Mouse (Mus musculus) brain, embryonic 18.5 days (tissue): ENCODE data around the gene Cacng6.
A peak's percentile ranks its signal among the peaks of the same experiment; 100 is the strongest.
"Not testable (repeated sequence)": the region's sequence is repeated elsewhere in the genome, so short reads cannot be mapped to it uniquely, and the experiment has no call there.

Experiments
- DNase-seq: peaks from one replicate; pipeline ENCODE4 v3.0.0-alpha.2; 2012; ENCODE audit warnings: low read depth, low spot score

Cacng6 gene

GRCm38 (mm10) chr7:3423895-3424294 lies at the start of gene Cacng6:
Gene Cacng6, plus strand, starts transcription at chr7:3424195.
- no peak for DNase-seq

DNA sequence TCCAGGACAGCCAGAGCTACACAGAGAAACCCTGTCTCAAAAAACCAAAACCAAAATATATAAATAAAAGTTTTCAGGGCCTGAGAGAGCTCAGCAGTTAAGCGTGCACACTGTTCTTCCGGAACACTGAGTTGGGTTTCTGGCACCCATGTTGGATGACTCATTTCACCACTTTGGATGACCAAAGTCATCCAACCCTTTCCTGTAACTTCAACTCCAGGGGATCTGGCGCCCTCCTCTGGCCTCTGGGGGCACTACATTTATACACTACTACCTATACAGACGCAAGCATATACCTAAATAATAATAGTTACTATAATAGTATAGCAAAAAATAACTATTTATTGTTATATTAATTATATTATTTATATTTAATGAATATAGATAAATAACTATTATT lies 47.2 kb upstream of the Cacng6 start:
- DNase-seq: no peak

GRCm38 (mm10) chr7:3382123-3382522 lies 41.9 kb upstream of the Cacng6 start:
- DNase-seq: no peak

DNA sequence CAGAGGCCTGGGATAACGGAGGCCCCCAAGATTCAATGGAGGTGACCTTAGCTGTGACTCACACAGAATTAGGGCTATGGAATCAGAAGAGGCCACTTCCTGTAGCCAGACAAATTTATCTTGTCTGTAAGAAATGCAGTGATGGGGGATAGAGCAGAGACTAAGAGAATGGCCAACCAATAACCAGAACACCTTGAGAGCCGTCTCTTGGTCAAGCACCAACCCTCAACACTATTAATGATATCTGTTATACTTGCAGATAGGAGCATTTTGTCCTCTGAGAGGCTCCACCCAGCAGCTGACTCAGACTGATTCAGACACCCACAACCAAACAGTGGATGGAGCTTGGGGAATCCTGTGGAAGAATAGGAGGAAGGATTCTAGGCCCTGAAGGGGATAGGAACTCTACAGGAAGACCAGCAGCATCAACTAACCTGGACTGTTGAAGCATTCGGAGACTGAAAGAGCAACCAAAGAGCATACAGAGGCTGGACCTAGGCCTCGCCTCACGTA lies 39.1 kb upstream of the Cacng6 start:
- no peak for DNase-seq

DNA sequence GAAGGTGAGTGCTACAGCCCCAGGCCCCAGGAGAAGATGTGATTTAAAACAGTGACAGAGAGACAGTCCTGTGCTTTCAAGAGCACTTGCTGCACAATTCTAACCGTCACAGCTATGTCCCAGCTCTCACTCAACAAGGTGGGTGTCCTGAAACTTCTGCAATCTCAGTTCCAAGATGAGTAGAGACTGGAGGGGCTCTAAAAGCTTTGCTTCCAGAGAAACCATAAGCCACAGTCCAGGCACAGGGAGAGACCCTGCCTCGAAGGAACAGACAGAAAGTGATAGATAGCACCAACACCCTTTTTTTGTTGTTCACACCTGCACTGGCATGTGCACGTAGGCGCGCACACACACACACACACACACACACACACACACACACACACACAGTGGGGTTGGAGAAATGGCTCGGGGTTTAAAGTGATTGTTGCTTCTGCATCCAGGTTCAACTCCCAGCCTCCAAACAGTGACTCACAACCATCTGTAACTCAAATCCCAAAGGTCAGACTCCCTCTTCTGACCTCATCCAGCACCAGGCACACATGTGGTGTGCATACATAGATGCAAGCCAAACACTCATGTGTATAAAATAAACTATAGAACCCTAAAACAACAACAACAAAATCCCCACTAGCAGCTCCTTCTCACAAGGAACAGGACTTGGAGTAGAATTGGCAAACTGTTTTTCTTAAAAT lies 37.8 kb upstream of the Cacng6 start:
- no peak for DNase-seq

DNA sequence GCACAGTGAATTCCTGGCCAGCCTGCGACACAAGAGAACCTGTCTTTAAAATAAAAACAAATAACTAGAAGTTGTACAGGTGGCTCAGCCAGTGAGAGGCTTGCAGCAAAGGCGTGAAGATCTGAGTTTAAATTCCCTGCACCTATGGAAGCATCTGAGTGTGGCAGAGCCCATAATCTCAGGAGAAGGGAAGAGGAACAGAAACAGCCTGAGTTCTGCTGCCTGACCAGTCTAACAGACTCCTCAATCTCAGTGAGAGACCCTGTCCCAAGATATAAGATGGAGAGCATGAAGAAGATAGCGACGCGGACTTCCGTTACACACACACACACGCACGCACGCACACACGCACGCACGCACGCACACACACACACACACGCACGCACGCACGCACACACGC lies 36.2 kb upstream of the Cacng6 start:
- no peak for DNase-seq

DNA sequence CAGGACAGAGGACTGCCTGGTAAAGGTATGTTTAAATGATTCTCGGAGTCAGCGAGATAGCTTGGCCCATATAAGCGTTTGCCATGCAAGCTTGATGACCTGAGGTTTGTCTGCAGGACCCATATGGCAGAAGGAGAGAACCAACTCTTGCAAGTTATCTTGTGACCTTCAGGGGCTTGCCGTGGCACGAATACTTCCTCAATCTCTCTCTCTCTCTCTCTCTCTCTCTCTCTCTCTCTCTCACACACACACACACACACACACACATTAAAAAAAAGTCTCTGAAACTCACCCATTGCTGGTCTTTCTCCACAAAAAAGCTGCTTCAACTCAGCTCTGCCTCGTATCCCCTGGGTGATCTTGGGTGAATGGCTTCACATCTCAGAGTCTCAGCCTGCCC lies 35.1 kb upstream of the Cacng6 start:
- no peak for DNase-seq

DNA sequence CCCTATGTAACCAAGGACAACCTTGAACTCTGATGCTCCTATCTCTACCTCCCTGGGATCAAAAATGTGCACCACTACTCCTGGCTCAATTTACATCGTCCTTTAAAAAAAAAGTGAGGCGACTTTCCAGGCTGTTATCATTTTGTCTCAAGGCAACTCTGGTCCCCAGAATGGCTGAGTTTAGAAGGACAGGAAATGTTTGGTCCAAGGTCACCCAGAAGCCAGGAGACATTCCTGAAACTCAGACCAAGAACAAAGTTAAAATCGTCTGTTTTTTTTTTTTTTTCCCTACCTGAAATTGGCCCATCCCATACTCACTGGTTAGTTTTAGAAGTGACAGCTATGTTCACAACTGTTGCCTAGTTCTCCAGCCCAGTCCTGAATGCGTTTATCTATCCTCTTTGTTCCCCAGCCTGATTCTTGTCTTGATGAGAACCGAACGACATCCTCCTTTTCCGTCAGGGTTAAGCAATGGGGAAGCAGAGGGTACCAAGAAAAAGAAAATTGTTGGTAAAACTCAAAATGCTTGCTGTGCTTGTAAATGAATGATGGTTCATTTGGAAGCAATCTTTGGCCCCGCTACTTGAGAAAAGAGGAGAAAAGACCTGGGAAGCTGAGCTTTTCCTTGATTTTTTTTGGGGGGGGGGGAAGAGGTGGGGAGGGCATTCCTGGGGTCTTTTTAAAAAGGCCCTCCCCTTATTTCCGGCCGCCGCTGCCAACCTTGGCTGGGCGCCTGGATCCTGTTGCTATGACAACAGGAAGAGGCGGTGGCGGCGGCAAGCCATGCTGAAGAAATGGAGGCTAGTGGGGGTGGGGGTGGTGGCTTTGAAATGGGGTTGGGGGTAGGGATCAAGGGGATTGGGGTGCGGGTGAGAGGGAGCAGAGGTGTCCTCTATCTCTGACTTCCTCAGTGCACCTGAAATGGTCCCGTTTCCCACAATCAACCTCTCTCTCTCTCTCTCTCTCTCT lies 34.3 kb upstream of the Cacng6 start:
- peak; percentile 64 for DNase-seq

GRCm38 (mm10) chr7:3390413-3391080 lies 33.4 kb upstream of the Cacng6 start, which contains the start of gene Cacng8:
Gene Cacng8, plus strand, starts transcription at chr7:3390683.
- no peak for DNase-seq

GRCm38 (mm10) chr7:3391081-3391451 lies 32.9 kb upstream of the Cacng6 start:
- DNase-seq: no peak

- no peak for DNase-seq
These were observed 32.2 kb upstream of the Cacng6 start for GRCm38 (mm10) chr7:3391809-3392208.

DNA sequence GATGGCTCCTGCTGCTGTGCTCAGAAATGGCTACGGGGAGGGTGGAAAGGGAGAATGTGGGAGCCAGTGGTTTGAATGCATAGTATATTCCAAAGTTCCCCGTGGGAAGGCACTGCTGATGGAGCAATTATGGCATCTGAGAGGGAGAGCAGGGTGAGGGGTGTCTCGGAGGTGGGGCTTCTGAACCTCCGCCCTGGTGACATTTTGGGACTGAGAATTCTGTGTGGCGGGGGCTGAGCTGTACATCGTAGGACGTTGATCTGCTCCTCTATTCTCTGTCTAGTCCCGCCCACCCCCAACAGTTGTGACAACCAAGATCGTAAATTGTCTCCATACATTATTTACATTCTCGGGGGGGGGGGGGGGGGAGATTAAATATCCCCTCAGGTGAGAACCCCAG lies 26.6 kb upstream of the Cacng6 start:
- DNase-seq: no peak

DNA sequence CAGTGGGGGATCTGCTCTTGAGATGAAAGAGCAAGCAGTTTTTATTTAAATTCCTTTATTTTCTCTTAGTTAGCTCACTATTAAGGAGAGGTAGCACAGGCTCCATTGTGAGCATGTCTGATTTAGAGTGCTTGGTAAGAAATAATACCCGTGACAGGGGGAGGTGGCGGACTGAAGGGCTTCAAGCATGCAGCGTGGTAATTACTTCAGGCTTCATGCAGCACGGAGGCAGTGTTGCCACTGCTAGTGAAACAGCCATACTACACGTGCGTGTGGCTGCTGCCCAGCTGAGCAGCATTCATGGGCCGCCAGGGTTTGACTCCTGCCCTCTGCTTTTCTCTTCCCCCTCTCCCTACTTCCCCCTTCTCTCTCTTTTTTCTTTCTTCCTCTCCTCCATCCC lies 26.2 kb upstream of the Cacng6 start:
- no peak for DNase-seq

DNA sequence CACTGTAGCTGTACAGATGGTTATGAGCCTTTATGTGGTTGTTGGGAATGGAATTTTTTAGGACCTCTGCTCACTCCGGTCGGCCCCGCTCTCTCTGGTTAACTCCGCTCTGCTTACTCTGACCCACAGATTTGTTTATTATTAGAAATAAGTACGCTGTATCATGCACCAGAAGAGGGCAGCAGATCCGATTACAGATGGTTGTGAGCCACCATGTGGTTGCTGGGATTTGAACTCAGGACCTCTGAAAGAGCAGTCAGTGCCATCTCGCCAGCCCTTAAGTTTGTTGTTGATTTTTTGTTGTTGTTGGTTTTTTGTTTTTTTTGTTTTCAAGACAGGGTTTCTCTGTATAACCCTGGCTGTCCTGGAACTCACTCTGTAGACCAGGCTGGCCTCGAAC lies 25.6 kb upstream of the Cacng6 start:
- not testable (repeated sequence) for DNase-seq

DNA sequence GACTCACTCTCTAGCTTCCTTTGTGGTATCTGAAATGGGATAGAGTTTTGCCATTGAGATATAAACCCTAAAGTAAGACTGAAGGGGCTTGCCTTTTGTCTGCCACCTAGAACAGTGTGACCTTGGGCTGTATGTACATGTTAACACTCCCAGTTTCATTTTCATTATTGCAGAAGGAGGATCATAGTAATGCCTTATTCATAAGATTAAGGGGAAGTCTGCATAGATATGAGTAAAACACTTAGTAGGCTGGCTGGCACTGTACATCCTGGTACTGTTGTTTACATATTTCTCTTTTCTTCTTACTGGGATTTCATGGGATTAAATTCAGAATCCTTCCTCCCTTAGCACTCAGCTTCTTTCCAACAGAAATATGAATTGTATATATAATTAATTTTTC lies 24.1 kb upstream of the Cacng6 start:
- no peak for DNase-seq

DNA sequence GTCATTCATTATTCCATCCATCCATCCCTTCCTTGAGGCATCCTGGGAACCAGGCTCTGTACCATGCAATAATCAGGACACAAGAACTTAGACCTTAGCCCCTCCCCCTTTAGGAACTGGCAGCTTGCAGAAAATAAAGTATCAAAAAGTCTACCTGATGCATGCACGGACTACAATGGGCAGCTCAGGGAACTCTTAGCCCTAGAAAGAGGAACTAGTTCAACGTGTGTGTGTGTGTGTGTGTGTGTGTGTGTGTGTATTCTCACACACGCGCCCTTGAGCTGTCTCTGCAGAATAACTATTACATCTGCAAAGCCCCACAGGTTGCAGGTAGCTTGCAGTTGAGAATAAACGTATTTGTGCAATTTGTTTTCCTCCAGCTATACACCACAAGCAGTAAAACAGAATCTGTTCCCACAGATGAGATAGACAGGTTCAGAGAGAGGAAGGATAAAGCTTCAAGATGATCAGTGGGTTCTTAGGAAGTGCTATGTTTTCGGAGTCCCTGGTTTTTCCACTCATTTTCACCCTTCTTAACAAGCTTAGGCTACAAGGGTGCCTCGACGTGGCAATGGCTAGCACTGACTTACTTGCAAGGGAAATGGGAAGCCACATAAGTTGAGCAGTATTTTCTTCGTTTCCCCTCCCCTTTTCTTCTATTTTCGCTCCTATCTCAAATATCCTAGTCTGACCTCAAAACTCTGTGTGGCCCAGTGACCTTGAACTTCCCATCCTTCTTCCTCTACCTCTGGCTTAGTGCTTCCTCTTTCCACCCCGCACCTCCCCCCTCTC lies 14.1 kb upstream of the Cacng6 start:
- no peak for DNase-seq

- peak; percentile 56 for DNase-seq
These were observed 12.6 kb upstream of the Cacng6 start for GRCm38 (mm10) chr7:3411160-3411941.

- no peak for DNase-seq
These were observed 12.0 kb upstream of the Cacng6 start for GRCm38 (mm10) chr7:3412036-3412435.

- no peak for DNase-seq
These were observed 9.1 kb upstream of the Cacng6 start for GRCm38 (mm10) chr7:3414888-3415287.

DNA sequence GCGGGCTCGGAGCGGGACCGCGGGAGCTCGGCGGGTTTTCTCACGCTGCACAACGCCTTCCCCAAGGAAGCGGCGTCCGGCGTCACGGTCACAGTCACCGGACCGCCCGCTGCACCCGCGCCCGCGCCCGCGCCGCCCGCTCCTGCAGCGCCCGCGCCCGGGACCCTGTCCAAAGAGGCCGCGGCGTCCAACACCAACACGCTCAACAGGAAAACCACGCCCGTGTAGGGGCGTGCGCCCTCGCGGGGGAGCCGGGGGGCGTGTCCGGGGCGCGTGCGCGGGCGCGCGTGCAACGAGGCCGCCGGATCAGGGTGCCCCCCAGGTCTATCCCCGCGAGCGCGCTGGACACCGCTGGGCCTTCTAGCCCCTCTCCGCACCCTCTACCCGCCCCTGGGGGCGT lies 8.6 kb upstream of the Cacng6 start:
- no peak for DNase-seq
